Mouse (Mus musculus): Measurements from ENCODE around the gene Spo11. TPM values are rescaled to one million over a fixed set of nuclear protein-coding genes. Genes with fewer than 3 reads are reported as not detected.

Gene Spo11
- total and polyA plus RNA-seq, 2 experiments from 2014 or later = 0.96 to 1.0 TPM

GRCm38 (mm10) chr2:173041893-173042292 is 64.4 kb downstream of the Spo11 start:
- Histone ChIP-seq H3K27ac (no peak overlapping the region), H3K4me3 (ENCODE audit: low read length) (no peak overlapping the region), H3K36me3 (ENCODE audit: insufficient read depth, low read length) (no peaks in the 10 kb centered on the region), H3K27me3 (ENCODE audit: insufficient read depth, low read length) (no peaks in the 10 kb centered on the region), H3K9ac (replicated peaks; ENCODE audit: low read length) (no peak overlapping the region), H3K9me3 (ENCODE audit: low read length) (no peaks in the 10 kb centered on the region), H3K4me1 (ENCODE audit: insufficient read depth, low read length) (no peaks in the 10 kb centered on the region), H3K4me2 (ENCODE audit: low read depth, low read length) (no peak overlapping the region)
- 77% methylated on average over 1 of the region's 1 CpGs for WGBS
- no peak for DNase-seq (ENCODE audit: low spot score)
- TF ChIP-seq CTCF (IDR thresholded peaks at IDR 0.05; ENCODE audit: low read depth) = no peak
- no peak for ATAC-seq

GRCm38 (mm10) chr2:173042504-173043162 is 65.1 kb downstream of the Spo11 start:
- WGBS = 60% methylated on average over 11 of the region's 11 CpGs
- DNase-seq (ENCODE audit: low spot score) (no peak), ATAC-seq (0 out of 2 replicates have a peak, but pooled peaks have one; percentile 34)
- no peaks in the 10 kb centered on the region for H3K36me3 ChIP-seq (ENCODE audit: insufficient read depth, low read length)
- TF ChIP-seq CTCF (IDR thresholded peaks at IDR 0.05; ENCODE audit: low read depth) = no peak
- H3K4me2 ChIP-seq (ENCODE audit: low read depth, low read length) = no peak overlapping the region
- H3K4me1 ChIP-seq (ENCODE audit: insufficient read depth, low read length) = no peaks in the 10 kb centered on the region
- H3K27ac ChIP-seq = no peak overlapping the region
- no peaks in the 10 kb centered on the region for H3K9me3 ChIP-seq (ENCODE audit: low read length)
- H3K9ac ChIP-seq (replicated peaks; ENCODE audit: low read length) = no peak overlapping the region
- no peaks in the 10 kb centered on the region for H3K27me3 ChIP-seq (ENCODE audit: insufficient read depth, low read length)
- no peak overlapping the region for H3K4me3 ChIP-seq (ENCODE audit: low read length)

Other genes starting within 250 kb of the Spo11 start
- gene Bmp7, start 37.4 kb upstream of the Spo11 start, total RNA-seq (2014; rRNA removed) = 24.1 and 25.1 TPM in 2 replicates
- gene Bmp7, start 37.4 kb upstream of the Spo11 start, polyA plus RNA-seq (2015; fragmentation: Nextera tagmentation; extraction: Ambion mirVana) = 12.8 and 15.6 TPM in 2 replicates
- 85.3 and 96.0 TPM in 2 replicates for gene Rae1, start 22.4 kb downstream of the Spo11 start, total RNA-seq (2014; rRNA removed)
- gene Rae1, start 22.4 kb downstream of the Spo11 start, polyA plus RNA-seq (2015; fragmentation: Nextera tagmentation; extraction: Ambion mirVana) = 112 and 116 TPM in 2 replicates
- 12.6 and 17.0 TPM in 2 replicates for gene Rbm38, start 42.8 kb downstream of the Spo11 start, total RNA-seq (2014; rRNA removed)
- 9.7 and 10.3 TPM in 2 replicates for gene Rbm38, start 42.8 kb downstream of the Spo11 start, polyA plus RNA-seq (2015; fragmentation: Nextera tagmentation; extraction: Ambion mirVana)
- not detected in 2 replicates for gene Ctcfl, start 141.8 kb downstream of the Spo11 start, total RNA-seq (2014; rRNA removed)
- gene Ctcfl, start 141.8 kb downstream of the Spo11 start, polyA plus RNA-seq (2015; fragmentation: Nextera tagmentation; extraction: Ambion mirVana) = not detected in 2 replicates
- 0.21 TPM in 1 of 2 replicates, not detected in the other for gene Pck1, start 175.3 kb downstream of the Spo11 start, total RNA-seq (2014; rRNA removed)
- gene Pck1, start 175.3 kb downstream of the Spo11 start, polyA plus RNA-seq (2015; fragmentation: Nextera tagmentation; extraction: Ambion mirVana) = not detected in 2 replicates
- gene Zbp1, start 241.2 kb downstream of the Spo11 start, total RNA-seq (2014; rRNA removed) = not detected in 2 replicates
- gene Zbp1, start 241.2 kb downstream of the Spo11 start, polyA plus RNA-seq (2015; fragmentation: Nextera tagmentation; extraction: Ambion mirVana) = 0.58 and 0.68 TPM in 2 replicates